Mouse (Mus musculus) cortical plate, adult 2 months (tissue): ENCODE measurements around the gene Gm10563. TPM values are rescaled to one million over a fixed set of nuclear protein-coding genes. Genes with fewer than 3 reads are reported as not detected.
"Not testable (repeated sequence)": the region's sequence is repeated elsewhere in the genome, so short reads cannot be mapped to it uniquely, and the experiment has no call there.

Experiments
- H3K27ac ChIP-seq: fragments of 200-500 bp; 2 replicates; pipeline ENCODE4 v1.5.1; 2012; ENCODE audit warnings: low read length, control low read depth, inconsistent platforms; ENCODE audit not compliant: insufficient read depth
- H3K4me1 ChIP-seq: fragments of 200-500 bp; 2 replicates; pipeline ENCODE4 v1.6.1; 2011; ENCODE audit warnings: low read length; ENCODE audit not compliant: control insufficient read depth, insufficient read depth
- H3K4me3 ChIP-seq: fragments of 200-500 bp; 2 replicates; pipeline ENCODE4 v1.5.1; 2011; ENCODE audit warnings: mild to moderate bottlenecking, low read length, control low read depth; ENCODE audit not compliant: insufficient read depth
- CTCF ChIP-seq: fragments of 200-500 bp; IDR thresholded peaks from 2 replicates; pipeline ENCODE4 v1.5.1; 2011; ENCODE audit warnings: mild to moderate bottlenecking, control low read depth, low read length; ENCODE audit not compliant: insufficient read depth; ENCODE audit errors: extremely low read depth
- POLR2A ChIP-seq: fragments of 200-500 bp; IDR thresholded peaks from 2 replicates; pipeline ENCODE4 v1.6.1; 2011; ENCODE audit warnings: mild to moderate bottlenecking, low read length, control low read depth; ENCODE audit not compliant: insufficient read depth; ENCODE audit errors: extremely low read depth
- polyA plus RNA-seq: library from polyadenylated mRNA; depleted of rRNA; stranded (reverse); fragments of >200 nt; gene quantifications from 2 replicates; pipeline ENCODE4 v1.2.3, GENCODE M21; 2012; rRNA removed

Gm10563 gene
- polyA plus RNA-seq, 1 experiment, result not detected

DNA sequence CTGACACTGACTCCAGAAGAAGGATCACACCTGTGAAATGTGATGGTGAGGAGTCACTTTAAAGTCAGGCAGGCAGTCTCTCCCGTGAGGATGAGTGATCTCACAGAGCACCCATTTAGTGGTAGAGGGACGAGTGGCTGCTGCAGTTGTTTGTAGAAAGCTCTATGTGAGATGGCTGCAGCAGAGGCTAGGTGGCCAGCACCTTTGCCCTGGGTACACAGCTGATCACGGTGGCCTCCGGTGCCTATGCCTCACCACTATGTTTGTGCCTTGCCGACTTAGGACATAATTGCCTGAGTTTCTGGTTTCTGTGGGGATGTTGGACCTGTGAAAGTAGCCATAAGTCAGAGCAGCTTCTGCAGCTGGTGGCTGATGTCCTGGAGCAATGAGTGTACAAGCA is 67.5 kb downstream of the Gm10563 start:
- no peak for TF ChIP-seq POLR2A
- TF ChIP-seq CTCF, result no peak
- H3K27ac ChIP-seq, result no peak overlapping the region
- no peak overlapping the region for H3K4me3 ChIP-seq
- H3K4me1 ChIP-seq, result no peaks in the 10 kb centered on the region

DNA sequence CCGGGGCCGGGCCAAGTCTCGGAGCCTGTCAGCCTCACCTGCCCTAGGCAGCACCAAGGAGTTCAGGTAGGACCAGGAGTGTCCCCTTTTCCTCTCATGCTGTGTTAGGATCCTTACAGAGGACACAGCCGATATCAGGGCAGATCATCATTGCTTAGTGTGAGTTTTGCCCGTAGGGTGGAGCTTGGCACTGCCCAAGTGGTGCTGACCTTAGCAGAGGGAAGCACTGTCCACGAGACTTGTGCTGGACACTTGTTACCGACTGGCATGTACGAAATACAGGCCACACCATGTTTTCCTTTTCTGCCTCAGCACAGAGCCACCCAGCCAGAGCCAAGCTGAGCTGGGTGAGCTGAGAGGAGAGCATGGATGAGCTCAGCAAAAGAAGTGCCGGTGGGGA is 68.1 kb downstream of the Gm10563 start:
- Histone ChIP-seq H3K4me1 (no peaks in the 10 kb centered on the region), H3K4me3 (no peak overlapping the region), H3K27ac (no peak overlapping the region)
- TF ChIP-seq CTCF (no peak), POLR2A (no peak)

DNA sequence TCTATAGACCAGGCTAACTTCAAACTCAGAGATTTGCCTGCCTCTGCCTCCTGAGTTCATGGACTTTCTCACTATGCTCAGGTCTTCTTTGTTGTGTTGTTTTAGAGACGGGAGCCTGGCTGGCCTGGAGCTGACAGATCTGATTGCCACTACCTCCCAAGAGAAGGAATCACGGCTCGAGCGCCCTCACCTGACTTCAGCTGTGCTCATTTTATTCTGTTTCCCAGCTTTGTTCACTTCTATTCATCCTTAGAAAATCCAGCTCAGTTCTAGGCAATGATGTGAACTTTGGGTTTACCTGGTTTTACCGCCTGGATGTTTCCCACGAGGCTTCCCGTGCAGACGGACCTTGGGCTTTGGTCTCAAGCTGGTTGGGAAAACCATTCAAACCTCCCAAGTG is 69.7 kb downstream of the Gm10563 start:
- no peak overlapping the region for H3K4me3 ChIP-seq
- no peaks in the 10 kb centered on the region for H3K4me1 ChIP-seq
- H3K27ac ChIP-seq, result no peak overlapping the region
- TF ChIP-seq CTCF (no peak), POLR2A (no peak)

DNA sequence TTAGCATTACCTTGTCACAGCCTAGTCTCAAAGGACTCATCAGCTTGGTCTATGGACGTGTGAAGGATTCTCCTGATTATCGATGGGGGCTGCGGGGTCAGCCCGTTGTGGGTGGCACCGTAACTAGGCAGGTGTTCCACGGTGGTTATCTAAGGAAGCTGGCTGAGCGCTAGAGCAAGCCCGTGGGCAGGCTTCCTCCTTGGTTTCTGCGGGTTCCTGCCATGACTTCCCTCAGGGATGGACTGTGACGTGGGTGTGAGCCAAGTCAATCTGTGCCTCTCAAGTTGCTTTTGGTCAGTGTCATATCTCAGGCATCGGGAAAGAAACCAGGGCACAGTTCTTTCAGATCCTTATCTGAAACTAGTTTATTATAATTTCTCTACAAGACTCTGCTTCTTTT is 70.3 kb downstream of the Gm10563 start:
- Histone ChIP-seq H3K27ac (no peak overlapping the region), H3K4me1 (no peaks in the 10 kb centered on the region), H3K4me3 (no peak overlapping the region)
- TF ChIP-seq CTCF (no peak), POLR2A (no peak)

DNA sequence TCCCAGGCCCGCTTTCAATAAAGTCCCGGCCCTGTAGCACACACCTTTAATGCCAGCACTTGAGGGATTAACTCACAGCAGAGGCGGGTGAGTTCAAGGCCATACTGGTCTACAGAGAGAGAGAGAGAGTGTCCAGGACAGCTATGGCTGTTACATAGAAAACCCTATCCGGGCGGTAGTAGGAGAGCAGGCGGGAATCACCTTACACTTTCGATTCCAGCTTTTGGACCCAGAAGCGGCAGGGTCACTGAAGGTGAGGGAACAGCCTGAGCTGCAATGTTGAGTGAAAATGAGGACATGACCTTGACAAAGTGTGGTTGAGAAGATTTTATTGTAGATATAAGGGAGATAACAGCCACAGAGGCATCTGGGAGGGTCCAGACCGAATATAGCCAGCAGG is 71.3 kb downstream of the Gm10563 start:
- Histone ChIP-seq H3K4me3 (no peak overlapping the region), H3K27ac (no peak overlapping the region), H3K4me1 (no peaks in the 10 kb centered on the region)
- TF ChIP-seq CTCF (no peak), POLR2A (no peak)

DNA sequence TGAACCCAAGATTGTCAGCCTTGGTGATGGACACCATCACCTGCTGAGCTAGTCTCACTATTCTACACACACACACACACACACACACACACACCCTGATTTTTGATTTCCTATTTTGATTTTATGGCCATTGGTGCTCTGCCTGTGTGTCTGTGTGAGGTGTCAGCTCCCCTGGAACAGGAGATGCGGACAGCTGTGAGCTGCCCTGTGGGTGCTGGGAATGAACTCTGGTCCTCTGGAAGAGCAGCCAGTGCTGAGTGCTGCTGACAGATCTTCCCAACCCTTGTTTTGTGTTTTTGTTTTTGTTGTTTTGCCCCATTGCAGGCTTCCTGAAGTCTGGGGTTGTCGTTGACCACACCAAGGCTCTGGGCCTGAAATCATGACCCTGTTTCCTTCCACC is 72.1 kb downstream of the Gm10563 start:
- TF ChIP-seq POLR2A (no peak), CTCF (no peak)
- Histone ChIP-seq H3K4me1 (no peaks in the 10 kb centered on the region), H3K27ac (no peak overlapping the region), H3K4me3 (no peak overlapping the region)

DNA sequence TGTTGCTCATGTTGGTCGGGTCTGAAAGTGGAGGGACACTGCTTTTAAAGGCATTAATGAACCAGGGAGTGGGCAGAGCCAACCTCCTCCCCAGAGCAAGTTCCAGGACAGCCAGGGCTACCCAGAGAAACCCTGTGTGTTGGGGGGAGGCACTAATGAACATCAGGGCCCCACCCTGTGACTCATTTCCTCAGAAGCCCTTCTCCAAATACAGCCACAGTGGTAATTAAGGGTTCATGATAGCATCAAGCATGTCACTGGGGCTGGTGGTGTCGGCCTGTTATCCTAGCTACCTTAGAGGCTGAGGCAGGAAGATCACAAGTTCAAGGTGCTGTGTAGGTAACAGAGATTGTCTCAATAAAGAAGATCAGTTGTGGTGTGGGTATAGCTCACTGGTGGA is 73.8 kb downstream of the Gm10563 start:
- H3K4me1 ChIP-seq, result no peaks in the 10 kb centered on the region
- no peak for TF ChIP-seq CTCF
- TF ChIP-seq POLR2A, result no peak
- H3K4me3 ChIP-seq, result no peak overlapping the region

DNA sequence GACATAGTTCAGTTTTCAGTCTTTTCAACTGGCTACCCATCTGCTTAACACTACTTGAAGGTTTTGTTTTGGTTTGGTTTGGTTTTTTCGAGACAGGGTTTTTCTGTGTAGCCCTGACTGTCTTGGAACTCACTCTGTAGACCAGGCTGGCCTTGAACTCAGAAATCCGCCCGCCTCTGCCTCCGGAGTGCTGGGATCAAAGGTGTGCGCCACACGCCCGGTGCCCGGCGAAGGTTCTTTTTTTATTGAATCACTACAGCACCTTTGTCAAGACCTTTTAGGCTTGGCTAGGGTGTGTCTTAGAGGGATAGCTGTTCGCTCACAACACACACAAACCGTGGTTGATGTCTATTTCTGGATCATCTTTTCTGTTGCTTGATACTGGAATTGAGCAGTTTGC is 74.9 kb downstream of the Gm10563 start:
- H3K27ac ChIP-seq, H3K4me1 ChIP-seq, H3K4me3 ChIP-seq: not testable (repeated sequence)

More for the DNA sequence above, 73.8 kb downstream of the Gm10563 start:
- no peak overlapping the region for H3K27ac ChIP-seq

DNA sequence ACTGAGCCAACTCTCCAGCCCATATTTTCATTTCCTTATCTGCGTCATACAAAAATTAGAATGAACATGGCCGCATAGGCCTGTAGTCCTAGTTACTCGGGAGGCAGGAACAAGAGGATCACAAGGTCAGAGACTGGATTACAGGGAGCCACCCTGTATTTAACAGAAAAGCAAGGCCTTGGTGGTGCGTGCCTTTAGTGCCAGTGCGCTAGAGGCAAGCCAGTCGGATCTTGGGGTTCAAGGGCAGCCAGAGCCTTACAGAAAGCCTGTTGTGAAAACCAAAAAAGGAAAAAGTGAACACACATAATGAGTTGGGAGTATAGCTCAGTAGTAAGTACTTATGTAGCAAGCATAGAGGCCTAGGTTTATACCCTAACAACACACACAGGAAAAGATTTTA is 75.4 kb downstream of the Gm10563 start:
- Histone ChIP-seq H3K4me3 (no peak overlapping the region), H3K27ac (no peak overlapping the region), H3K4me1 (peaks cover 3% of the 10 kb centered on the region; the same call in 1 of the 2 replicates)
- TF ChIP-seq CTCF (no peak), POLR2A (no peak)

DNA sequence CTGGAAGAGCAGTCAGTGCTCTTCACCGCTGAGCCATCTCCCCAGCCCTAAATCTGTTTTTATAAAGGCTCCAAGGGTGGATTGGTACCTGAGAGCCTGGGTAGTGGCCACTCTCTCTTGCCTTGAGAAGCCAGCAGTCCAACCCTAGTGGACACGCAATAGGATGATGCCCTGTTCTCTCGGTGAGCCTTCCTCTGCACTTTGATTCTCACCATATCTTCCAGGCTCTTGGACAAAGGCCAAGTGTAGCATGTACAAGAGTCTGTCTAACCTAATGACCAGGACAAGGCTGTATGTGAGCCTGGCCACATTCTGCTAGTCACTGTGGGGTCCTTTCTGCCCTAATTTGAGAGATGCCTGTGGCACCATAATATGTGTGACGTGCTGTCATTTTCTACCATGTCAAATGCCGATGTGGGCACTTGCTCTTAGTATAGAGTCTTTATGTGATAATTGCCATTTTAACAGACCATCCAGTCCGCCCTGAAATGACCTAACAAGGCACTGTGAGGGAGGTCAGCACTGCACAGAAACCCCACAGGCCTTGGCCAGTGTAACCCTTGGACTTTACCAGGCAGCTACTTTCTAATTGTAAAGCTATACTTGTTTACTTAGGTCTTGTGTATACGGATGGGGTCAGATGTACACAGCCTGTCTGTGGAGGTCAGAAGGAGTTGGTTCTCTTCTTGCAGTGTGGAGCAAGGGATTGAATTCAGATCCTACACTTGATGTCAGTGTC is 76.4 kb downstream of the Gm10563 start:
- Histone ChIP-seq H3K4me3 (no peak overlapping the region), H3K4me1 (peaks cover 5% of the 10 kb centered on the region; the same call in 1 of the 2 replicates), H3K27ac (no peak overlapping the region)
- TF ChIP-seq POLR2A, result no peak
- TF ChIP-seq CTCF, result no peak

DNA sequence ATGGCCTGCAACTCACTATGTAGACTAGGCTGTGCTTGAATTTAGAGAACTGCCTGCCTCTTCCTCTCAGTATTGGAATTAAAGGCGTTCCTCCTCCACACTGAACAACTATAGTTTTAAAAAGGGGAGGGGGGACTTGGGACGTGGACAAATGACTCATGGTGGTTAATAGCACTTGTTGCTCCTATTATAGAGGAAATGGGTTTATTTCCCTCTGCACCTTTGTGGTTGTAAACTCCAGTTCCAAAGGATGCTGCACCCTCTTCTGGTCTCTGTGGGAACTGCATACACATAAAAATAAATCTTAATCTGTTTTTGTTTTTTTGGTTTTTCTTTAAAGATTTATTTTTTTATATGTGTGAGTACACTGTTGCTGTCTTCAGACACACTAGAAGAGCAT is 77.0 kb downstream of the Gm10563 start:
- Histone ChIP-seq H3K4me1 (peaks cover 5% of the 10 kb centered on the region; the same call in 1 of the 2 replicates), H3K27ac (no peak overlapping the region), H3K4me3 (no peak overlapping the region)
- TF ChIP-seq CTCF, result peak; percentile 53; the same call in 1 of the 2 replicates
- no peak for TF ChIP-seq POLR2A

DNA sequence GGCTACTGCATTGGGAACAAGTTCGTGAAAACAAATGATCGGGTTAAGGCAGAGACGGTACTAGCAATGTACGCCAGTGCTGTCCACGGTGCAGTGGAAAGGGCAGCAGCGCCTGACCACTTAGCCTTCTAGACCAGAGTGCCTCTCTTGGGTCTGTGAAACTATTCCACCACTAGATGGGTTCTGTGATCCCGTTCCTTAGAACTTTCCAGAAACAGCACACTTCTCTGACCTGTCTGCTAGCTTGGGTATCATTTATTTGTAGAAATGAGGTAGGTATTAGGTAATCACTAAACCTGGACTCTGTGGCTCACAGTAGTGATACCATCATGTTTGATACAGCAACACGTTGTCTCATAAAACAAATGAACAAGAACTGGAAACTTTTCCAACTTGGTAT is 78.7 kb downstream of the Gm10563 start:
- no peak overlapping the region for H3K4me3 ChIP-seq
- TF ChIP-seq POLR2A (no peak), CTCF (no peak)
- H3K27ac ChIP-seq, result no peak overlapping the region
- H3K4me1 ChIP-seq, result peaks cover 6% of the 10 kb centered on the region; the same call in 1 of the 2 replicates

Other genes starting within 250 kb of the Gm10563 start
- gene Gabrd, start 247.3 kb downstream of the Gm10563 start, polyA plus RNA-seq, result 129 and 141 TPM in 2 replicates
- gene Cfap74, start 236.2 kb downstream of the Gm10563 start, polyA plus RNA-seq, result 20.4 and 21.9 TPM in 2 replicates
- 2.1 and 2.7 TPM in 2 replicates for gene Tmem52, start 176.3 kb downstream of the Gm10563 start, polyA plus RNA-seq
- 725 and 733 TPM in 2 replicates for gene Gnb1, start 154.0 kb downstream of the Gm10563 start, polyA plus RNA-seq
- gene Nadk, start 83.0 kb downstream of the Gm10563 start, polyA plus RNA-seq, result 66.9 and 70.1 TPM in 2 replicates
- gene Slc35e2, start 44.0 kb downstream of the Gm10563 start, polyA plus RNA-seq, result 16.8 and 18.1 TPM in 2 replicates
- 48.0 and 48.2 TPM in 2 replicates for gene Cdk11b, start 20.6 kb downstream of the Gm10563 start, polyA plus RNA-seq
- 5.9 and 6.0 TPM in 2 replicates for gene Mmp23, start 8.0 kb upstream of the Gm10563 start, polyA plus RNA-seq
- gene Mib2, start 23.8 kb upstream of the Gm10563 start, polyA plus RNA-seq, result 153 and 169 TPM in 2 replicates
- gene Fndc10, start 48.9 kb upstream of the Gm10563 start, polyA plus RNA-seq, result 42.8 and 45.8 TPM in 2 replicates
- 131 and 138 TPM in 2 replicates for gene Ssu72, start 59.4 kb upstream of the Gm10563 start, polyA plus RNA-seq
- 68.5 and 70.6 TPM in 2 replicates for gene Tmem240, start 89.4 kb upstream of the Gm10563 start, polyA plus RNA-seq
- gene Atad3a, start 115.7 kb upstream of the Gm10563 start, polyA plus RNA-seq, result 84.4 and 93.0 TPM in 2 replicates
- gene Vwa1, start 129.3 kb upstream of the Gm10563 start, polyA plus RNA-seq, result 29.8 and 32.1 TPM in 2 replicates
- gene Tmem88b, start 140.5 kb upstream of the Gm10563 start, polyA plus RNA-seq, result 39.2 and 50.5 TPM in 2 replicates
- gene Ankrd65, start 145.0 kb upstream of the Gm10563 start, polyA plus RNA-seq, result not detected in 2 replicates
- 105 and 110 TPM in 2 replicates for gene Mrpl20, start 157.5 kb upstream of the Gm10563 start, polyA plus RNA-seq
- gene Ccnl2, start 167.1 kb upstream of the Gm10563 start, polyA plus RNA-seq, result 112 and 121 TPM in 2 replicates
- 128 and 131 TPM in 2 replicates for gene Aurkaip1, start 185.9 kb upstream of the Gm10563 start, polyA plus RNA-seq
- 14.9 and 15.7 TPM in 2 replicates for gene Mxra8, start 194.3 kb upstream of the Gm10563 start, polyA plus RNA-seq
- 133 and 145 TPM in 2 replicates for gene Dvl1, start 202.0 kb upstream of the Gm10563 start, polyA plus RNA-seq
- gene Tas1r3, start 218.0 kb upstream of the Gm10563 start, polyA plus RNA-seq, result 0.17 and 0.23 TPM in 2 replicates
- 19.7 and 21.9 TPM in 2 replicates for gene Cptp, start 224.0 kb upstream of the Gm10563 start, polyA plus RNA-seq
- 39.4 and 42.5 TPM in 2 replicates for gene Ints11, start 224.1 kb upstream of the Gm10563 start, polyA plus RNA-seq
- gene Pusl1, start 246.4 kb upstream of the Gm10563 start, polyA plus RNA-seq, result 90.6 and 94.2 TPM in 2 replicates
- gene Acap3, start 246.4 kb upstream of the Gm10563 start, polyA plus RNA-seq, result 136 and 142 TPM in 2 replicates